Mouse (Mus musculus) cortical plate, adult 2 months (tissue): ENCODE measurements at regions not wholly inside any gene's neighbourhood (a gene's known extent, or its start where the extent isn't known, plus 50 kb on each side); places are given as distances from the start of the nearest gene placed in this dataset.

ENCODE experiments used
- CTCF ChIP-seq: fragments of 200-500 bp; IDR thresholded peaks from 2 replicates; pipeline ENCODE4 v1.5.1; 2011; ENCODE audit warnings: mild to moderate bottlenecking, control low read depth, low read length; ENCODE audit not compliant: insufficient read depth; ENCODE audit errors: extremely low read depth
- POLR2A ChIP-seq: fragments of 200-500 bp; IDR thresholded peaks from 2 replicates; pipeline ENCODE4 v1.6.1; 2011; ENCODE audit warnings: mild to moderate bottlenecking, low read length, control low read depth; ENCODE audit not compliant: insufficient read depth; ENCODE audit errors: extremely low read depth

- TF ChIP-seq CTCF (no peak), POLR2A (no peak)
Observed at GRCm38 (mm10) chr1:73823726-73824125, 300.5 kb downstream of the Tns1 start.
